Comparison of ENCODE assay signal across 13 mouse cellular contexts in genomic region chr5:86071538-86071937, GRCm38 (mm10). TPM values are rescaled to one million over a fixed set of nuclear protein-coding genes. Genes with fewer than 3 reads are reported as not detected.
DNase-seq lines count a peak whose midpoint lies in the region; ATAC-seq lines count a peak whose summit lies in the region.
"Had no signal": no experiment of that assay in that cellular context is flagged by ENCODE, and none has a peak within 500 bp of the region (broad histone marks: within the 10 kb centered on the region; RNA-seq: fewer than 3 reads in every experiment).

Stap1 (plus strand) TSS chr5:86071746.

- no peak within 1 kb of the TSS for H3K27ac ChIP-seq in liver, embryonic 13.5 days
- no peak within 1 kb of the TSS for H3K27ac ChIP-seq in kidney, embryonic 16.5 days (ENCODE audit: low read length)
- H3K27ac ChIP-seq: embryonic facial prominence, embryonic 12.5 days; hindbrain, postnatal 0 days; limb, embryonic 15.5 days had no signal

- H3K4me3 ChIP-seq in liver, embryonic 13.5 days (replicated peaks), result peak within 1 kb of the TSS; percentile 26
- no peak within 1 kb of the TSS for H3K4me3 ChIP-seq in kidney, embryonic 16.5 days (ENCODE audit: low read length)
- H3K4me3 ChIP-seq: embryonic facial prominence, embryonic 12.5 days; limb, embryonic 15.5 days had no signal

- H3K4me1 ChIP-seq in liver, embryonic 13.5 days (replicated peaks), result peaks cover 23% of the 10 kb centered on the region
- H3K4me1 ChIP-seq in kidney, embryonic 16.5 days (ENCODE audit: insufficient read depth, low read length), result peaks cover 3% of the 10 kb centered on the region; the same call in 1 of the 2 replicates

- peak within 1 kb of the TSS; percentile 33; the same call in 1 of the 2 replicates for H3K9ac ChIP-seq in liver, embryonic 13.5 days
- no peak within 1 kb of the TSS for H3K9ac ChIP-seq in kidney, embryonic 16.5 days (replicated peaks; ENCODE audit: low read length)
- H3K9ac ChIP-seq: embryonic facial prominence, embryonic 12.5 days; limb, embryonic 15.5 days had no signal

- no peaks in the 10 kb centered on the region for H3K9me3 ChIP-seq in liver, embryonic 13.5 days (replicated peaks)
- no peaks in the 10 kb centered on the region for H3K9me3 ChIP-seq in kidney, embryonic 16.5 days (ENCODE audit: low read length)
- H3K9me3 ChIP-seq: embryonic facial prominence, embryonic 12.5 days; limb, embryonic 15.5 days had no signal

- no peaks in the 10 kb centered on the region for H3K36me3 ChIP-seq in liver, embryonic 13.5 days
- no peaks in the 10 kb centered on the region for H3K36me3 ChIP-seq in kidney, embryonic 16.5 days (ENCODE audit: insufficient read depth, low read length)
- H3K36me3 ChIP-seq: embryonic facial prominence, embryonic 12.5 days; limb, embryonic 15.5 days had no signal

- H3K27me3 ChIP-seq in liver, embryonic 13.5 days, result no peaks in the 10 kb centered on the region
- no peaks in the 10 kb centered on the region for H3K27me3 ChIP-seq in kidney, embryonic 16.5 days (ENCODE audit: insufficient read depth, low read length)
- H3K27me3 ChIP-seq: embryonic facial prominence, embryonic 12.5 days; limb, embryonic 15.5 days had no signal

- ATAC-seq in CD4-positive, CD25-positive, alpha-beta regulatory T cell, adult 4 months, result peak; percentile 69
- no peak for ATAC-seq in liver, embryonic 13.5 days (ENCODE audit: low read depth)
- ATAC-seq in kidney, embryonic 16.5 days (ENCODE audit: low FRiP score, low TSS enrichment), result no peak
- ATAC-seq: hindbrain, postnatal 0 days had no signal

- H3K4me2 ChIP-seq in liver, embryonic 13.5 days, result peak within 1 kb of the TSS; percentile 48
- no peak within 1 kb of the TSS for H3K4me2 ChIP-seq in kidney, embryonic 16.5 days (replicated peaks; ENCODE audit: low read depth, low read length)
- H3K4me2 ChIP-seq: embryonic facial prominence, embryonic 12.5 days; limb, embryonic 15.5 days had no signal

- 25% methylated on average over 7 of the region's 7 CpGs for WGBS in liver, embryonic 13.5 days (ENCODE audit: insufficient replicate concordance)
- 72% methylated on average over 7 of the region's 7 CpGs for WGBS in kidney, embryonic 16.5 days

- DNase-seq in A20 (ENCODE audit: low read depth, low spot score), result peak; percentile 87
- DNase-seq in liver, embryonic 13.5 days, result no peak
- peak; percentile 29 to 53 for DNase-seq in spleen, adult 18-20 months
- no peak for DNase-seq in layer of hippocampus, postnatal 25 days (ENCODE audit: extremely low spot score in 1 of 2, low spot score in 1 of 2)
- no peak for DNase-seq in kidney, postnatal 10 days
- DNase-seq in frontal cortex, postnatal 36 days (ENCODE audit: low spot score in 2 of 2), result no peak
- DNase-seq: right cerebral cortex, adult 18-20 months had no signal

RNA-seq across cellular contexts. Expression of gene Stap1, which starts in this region (rescaled TPM):
- polyA plus RNA-seq in CD4-positive, CD25-positive, alpha-beta regulatory T cell, adult 4 months (2017; shearing (Covaris generic)), result 100 to 1,000 TPM in 1 of 2 experiments, 10 to 100 TPM in 1; 75.6 to 103 TPM
- polyA plus RNA-seq in liver, embryonic 13.5 days (2015; fragmentation: Nextera tagmentation; extraction: Ambion mirVana), result 2.4 and 2.8 TPM in 2 replicates
- total RNA-seq in layer of hippocampus, postnatal 25 days (2021), result not detected
- 0.27 and 0.91 TPM in 2 replicates for polyA plus RNA-seq in kidney, embryonic 16.5 days (2015; fragmentation: Nextera tagmentation; extraction: Ambion mirVana)
- total RNA-seq: gastrocnemius, adult 8-10 months; hindbrain, postnatal 0 days had no signal

Comparison
In these comparisons a context has a peak if more than half of its experiments do, and no peak if none do; other contexts are left out.
1. RNA of gene Stap1 (polyA plus RNA-seq): 75.6 to 103 TPM in CD4-positive, CD25-positive, alpha-beta regulatory T cell, adult 4 months; 2.4 to 2.8 TPM in liver, embryonic 13.5 days and 0.27 to 0.91 TPM in kidney, embryonic 16.5 days; every median in the first group is over 10 times any median in the second.
2. DNase-seq: peak in A20 (single experiment) and spleen, adult 18-20 months (2 of 2); none in liver, embryonic 13.5 days (single experiment), layer of hippocampus, postnatal 25 days (0 of 2), kidney, postnatal 10 days (single experiment) and frontal cortex, postnatal 36 days (0 of 2).